Mouse (Mus musculus): ENCODE measurements around the gene Gm2026. TPM values are rescaled to one million over a fixed set of nuclear protein-coding genes. Genes with fewer than 3 reads are reported as not detected.

Gm2026 gene
- 8.9 TPM for polyA plus RNA-seq (2017; shearing (Covaris generic))

GRCm38 (mm10) chr2:175965031-175965430 is at the start of gene Gm2026:
Gene Gm2026, plus strand, starts transcription at chr2:175965331.

GRCm38 (mm10) chr2:175931000-175931399 is 34.1 kb upstream of the Gm2026 start, which contains the start of gene Zfp966:
Gene Zfp966, minus strand, starts transcription at chr2:175931100.

Other genes starting within 250 kb of the Gm2026 start
- not detected for gene Gm2007, start 223.8 kb upstream of the Gm2026 start, polyA plus RNA-seq (2017; shearing (Covaris generic))
- not detected for gene Gm14288, start 164.2 kb upstream of the Gm2026 start, polyA plus RNA-seq (2017; shearing (Covaris generic))
- gene Gm6710, start 96.1 kb upstream of the Gm2026 start, polyA plus RNA-seq (2017; shearing (Covaris generic)) = 7.9 TPM
- gene Zfp966, start 34.2 kb upstream of the Gm2026 start, polyA plus RNA-seq (2017; shearing (Covaris generic)) = 7.2 TPM
- gene Gm2004, start 184.5 kb downstream of the Gm2026 start, polyA plus RNA-seq (2017; shearing (Covaris generic)) = not detected

All from inflammation-experienced regulatory T-cells, adult 16 weeks (primary cell).